Mouse (Mus musculus) lung, postnatal 0 days (tissue): ENCODE measurements around the gene Dapk2.

Experiments used
- CTCF ChIP-seq: IDR thresholded peaks from 2 replicates; pipeline ENCODE4 v1.5.1; 2016; ENCODE audit warnings: antibody characterized with exemption, mild to moderate bottlenecking
- EP300 ChIP-seq: IDR thresholded peaks from 2 replicates; pipeline ENCODE4 v1.6.1; 2016; ENCODE audit warnings: antibody characterized with exemption, mild to moderate bottlenecking, control low read depth

DNA sequence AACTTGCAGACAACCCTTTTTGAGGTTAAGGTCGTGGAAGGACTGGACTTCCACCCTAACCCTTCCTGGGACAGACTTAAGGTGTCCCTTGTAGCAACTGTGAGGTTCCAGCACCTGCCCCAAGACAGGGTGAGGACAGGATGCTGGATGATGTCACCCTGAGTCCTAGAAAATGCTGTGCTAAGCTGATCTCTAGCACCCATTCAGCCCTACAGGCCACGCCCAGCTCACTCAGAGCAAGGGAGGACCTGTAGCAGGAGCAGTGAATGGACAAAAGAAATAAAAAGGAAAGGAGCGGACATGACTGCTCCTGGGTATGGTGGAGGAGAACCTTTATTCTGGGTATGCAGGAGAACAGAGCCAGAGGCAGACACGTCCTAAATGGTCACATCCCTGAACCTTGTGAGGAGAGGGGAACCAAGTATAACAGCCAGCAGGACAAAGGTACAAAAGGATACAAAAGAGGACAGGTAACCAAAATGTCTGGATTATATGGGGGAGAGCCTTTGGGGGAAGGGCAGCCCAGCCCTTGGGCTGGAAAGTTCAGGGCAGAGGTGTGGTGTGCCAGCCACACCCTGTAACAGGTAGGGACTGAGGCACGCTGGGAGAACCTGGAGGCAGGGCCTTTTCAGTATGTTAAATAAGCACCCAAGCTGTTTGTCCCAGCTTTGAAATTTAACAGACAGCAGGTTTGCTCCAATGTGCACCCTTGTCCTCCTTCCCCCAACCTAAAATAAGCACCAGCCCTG lies 67.9 kb downstream of the Dapk2 start:
- TF ChIP-seq CTCF (no peak), EP300 (no peak)
